Mouse (Mus musculus) lung, postnatal 0 days (tissue): ENCODE data around the gene Adamtsl4. TPM values are rescaled to one million over a fixed set of nuclear protein-coding genes. Genes with fewer than 3 reads are reported as not detected.

ENCODE experiments used
- ATAC-seq: fragments of 200-750 bp; cut with Nextera tagmentation; 2 replicates; pipeline ENCODE4 v1.8.0; 2017; ENCODE audit warnings: moderate library complexity
- DNase-seq: peaks from one replicate; pipeline ENCODE4 v3.0.0-alpha.2; 2016; ENCODE audit warnings: low spot score
- H3K27ac ChIP-seq: fragments of 300-500 bp; sonication (generic); 2 replicates; pipeline ENCODE4 v1.5.1; 2014; ENCODE audit warnings: antibody characterized with exemption, mild to moderate bottlenecking, low read length, mixed read lengths
- H3K27me3 ChIP-seq: fragments of 300-500 bp; sonication (generic); replicated peaks from 2 replicates; pipeline ENCODE4 v1.6.1; 2014; ENCODE audit warnings: low read length, mixed read lengths; ENCODE audit not compliant: insufficient read depth
- H3K36me3 ChIP-seq: fragments of 300-500 bp; sonication (generic); 2 replicates; pipeline ENCODE4 v1.6.1; 2014; ENCODE audit warnings: low read length, mixed read lengths; ENCODE audit not compliant: insufficient read depth
- H3K4me1 ChIP-seq: fragments of 300-500 bp; sonication (generic); 2 replicates; pipeline ENCODE4 v1.6.1; 2014; ENCODE audit warnings: antibody characterized with exemption, low read depth, low read length, mixed read lengths; ENCODE audit not compliant: insufficient read depth
- H3K4me2 ChIP-seq: fragments of 300-500 bp; sonication (generic); replicated peaks from 2 replicates; pipeline ENCODE4 v1.6.1; 2014; ENCODE audit warnings: low read depth, mild to moderate bottlenecking, low read length, moderate library complexity, mixed read lengths
- H3K4me3 ChIP-seq: fragments of 300-500 bp; sonication (generic); 2 replicates; pipeline ENCODE4 v1.5.1; 2014; ENCODE audit warnings: low read depth, low read length
- H3K9ac ChIP-seq: fragments of 300-500 bp; sonication (generic); replicated peaks from 2 replicates; pipeline ENCODE4 v1.6.1; 2014; ENCODE audit warnings: low read depth, mild to moderate bottlenecking
- H3K9me3 ChIP-seq: fragments of 300-500 bp; sonication (generic); 2 replicates; pipeline ENCODE4 v1.6.1; 2016; ENCODE audit warnings: low read length, mixed read lengths
- CTCF ChIP-seq: IDR thresholded peaks from 2 replicates; pipeline ENCODE4 v1.5.1; 2016; ENCODE audit warnings: antibody characterized with exemption, mild to moderate bottlenecking
- EP300 ChIP-seq: IDR thresholded peaks from 2 replicates; pipeline ENCODE4 v1.6.1; 2016; ENCODE audit warnings: antibody characterized with exemption, mild to moderate bottlenecking, control low read depth
- WGBS: fragments of 180-500 bp; shearing (Covaris S2); extraction: QIAGEN DNeasy Blood & Tissue Kit; methylation state at CpG from one replicate; pipeline ENCODE4 v1.1.7; 2014; 5-methylcytosine and 5-hydroxymethylcytosine counted together
- polyA plus RNA-seq: library from polyadenylated mRNA; unstranded; fragments of >200 nt; fragmentation: Nextera tagmentation; extraction: Ambion mirVana; gene quantifications from 2 replicates; pipeline ENCODE4 v1.2.1, GENCODE M21; 2015

Gene Adamtsl4
- polyA plus RNA-seq, 1 experiment from 2014 or later = 13.2 TPM

GRCm38 (mm10) chr3:95731802-95732201 is 44.1 kb upstream of the Adamtsl4 start:
- Histone ChIP-seq H3K9me3 (no peaks in the 10 kb centered on the region), H3K4me3 (no peak overlapping the region), H3K27me3 (no peaks in the 10 kb centered on the region), H3K9ac (no peak overlapping the region), H3K27ac (no peak overlapping the region), H3K4me2 (no peak overlapping the region), H3K4me1 (peaks cover 5% of the 10 kb centered on the region; the same call in 1 of the 2 replicates), H3K36me3 (no peaks in the 10 kb centered on the region)
- TF ChIP-seq EP300 (no peak), CTCF (peak; percentile 22)
- ATAC-seq (no peak), DNase-seq (no peak)
- WGBS = 88% methylated on average over 4 of the region's 4 CpGs

GRCm38 (mm10) chr3:95730431-95730830 is 42.7 kb upstream of the Adamtsl4 start:
- no peaks in the 10 kb centered on the region for H3K36me3 ChIP-seq
- ATAC-seq (no peak), DNase-seq (no peak)
- H3K27me3 ChIP-seq = no peaks in the 10 kb centered on the region
- WGBS = 72% methylated on average over 7 of the region's 7 CpGs
- TF ChIP-seq EP300 (no peak), CTCF (no peak)
- no peak overlapping the region for H3K27ac ChIP-seq
- H3K9me3 ChIP-seq = no peaks in the 10 kb centered on the region
- peaks cover 5% of the 10 kb centered on the region; the same call in 1 of the 2 replicates for H3K4me1 ChIP-seq
- no peak overlapping the region for H3K9ac ChIP-seq
- no peak overlapping the region for H3K4me2 ChIP-seq
- no peak overlapping the region for H3K4me3 ChIP-seq

- TF ChIP-seq CTCF = no peak
- no peak for TF ChIP-seq EP300
- Histone ChIP-seq H3K9me3 (no peaks in the 10 kb centered on the region), H3K4me1 (0 out of 2 replicates have a peak, but pooled peaks cover 5% of the 10 kb centered on the region), H3K27ac (no peak overlapping the region), H3K27me3 (no peaks in the 10 kb centered on the region), H3K4me3 (no peak overlapping the region), H3K36me3 (no peaks in the 10 kb centered on the region), H3K9ac (no peak overlapping the region), H3K4me2 (no peak overlapping the region)
- ATAC-seq (no peak), DNase-seq (no peak)
- 65% methylated on average over 2 of the region's 2 CpGs for WGBS
Measured at GRCm38 (mm10) chr3:95728906-95729305, 41.2 kb upstream of the Adamtsl4 start.

GRCm38 (mm10) chr3:95726696-95727358 is 39.1 kb upstream of the Adamtsl4 start:
- ATAC-seq = peak; percentile 47
- H3K27me3 ChIP-seq = no peaks in the 10 kb centered on the region
- no peak overlapping the region for H3K9ac ChIP-seq
- no peaks in the 10 kb centered on the region for H3K36me3 ChIP-seq
- 28% methylated on average over 7 of the region's 7 CpGs for WGBS
- no peaks in the 10 kb centered on the region for H3K4me1 ChIP-seq
- peak; percentile 34 for DNase-seq
- no peak overlapping the region for H3K4me2 ChIP-seq
- no peak overlapping the region for H3K4me3 ChIP-seq
- H3K27ac ChIP-seq = no peak overlapping the region
- TF ChIP-seq CTCF = no peak
- no peak for TF ChIP-seq EP300
- no peaks in the 10 kb centered on the region for H3K9me3 ChIP-seq

- Histone ChIP-seq H3K9ac (no peak overlapping the region), H3K4me2 (no peak overlapping the region), H3K27me3 (no peaks in the 10 kb centered on the region), H3K4me3 (no peak overlapping the region), H3K27ac (no peak overlapping the region), H3K36me3 (no peaks in the 10 kb centered on the region), H3K9me3 (no peaks in the 10 kb centered on the region), H3K4me1 (no peaks in the 10 kb centered on the region)
- TF ChIP-seq CTCF (no peak), EP300 (no peak)
- 71% methylated on average over 7 of the region's 7 CpGs for WGBS
- ATAC-seq (no peak), DNase-seq (no peak)
Measured at GRCm38 (mm10) chr3:95725863-95726262, 38.1 kb upstream of the Adamtsl4 start.

GRCm38 (mm10) chr3:95722386-95722785 is 34.7 kb upstream of the Adamtsl4 start:
- Histone ChIP-seq H3K4me1 (no peaks in the 10 kb centered on the region), H3K27ac (no peak overlapping the region), H3K36me3 (no peaks in the 10 kb centered on the region), H3K27me3 (no peaks in the 10 kb centered on the region), H3K4me3 (no peak overlapping the region), H3K9ac (no peak overlapping the region), H3K4me2 (no peak overlapping the region), H3K9me3 (no peaks in the 10 kb centered on the region)
- TF ChIP-seq EP300 = peak; percentile 61; the same call in 1 of the 2 replicates
- TF ChIP-seq CTCF = no peak
- 55% methylated on average over 3 of the region's 3 CpGs for WGBS
- peak; percentile 30 for DNase-seq
- 0 out of 2 replicates have a peak, but pooled peaks have one; percentile 35 for ATAC-seq
